Mouse (Mus musculus) layer of hippocampus, postnatal 25 days (tissue): Measurements from ENCODE around the gene Ccr10. TPM values are rescaled to one million over a fixed set of nuclear protein-coding genes. Genes with fewer than 3 reads are reported as not detected.
"Not testable (repeated sequence)": the region's sequence is repeated elsewhere in the genome, so short reads cannot be mapped to it uniquely, and the experiment has no call there.

Experiments
- DNase-seq, 2 experiments: peaks; one replicate each; pipeline ENCODE4 v3.0.0; 2022; ENCODE audit warnings: mixed read lengths in 2 of 2, low spot score in 1 of 2; ENCODE audit errors: extremely low spot score in 1 of 2
- microRNA-seq, 2 experiments: library from miRNA; unstranded; fragments of <30 nt; microRNA quantifications; one replicate each; pipeline ENCODE4 v1.2.0; 2021
- total RNA-seq, 2 experiments: library from RNA; stranded (reverse); gene quantifications; 2 replicates each; pipeline ENCODE4 v1.2.3; 2021

Ccr10 gene
- total RNA-seq, 2 experiments from 2014 or later: 0.21 to 0.25 TPM

- DNase-seq: no peak
Observed at GRCm38 (mm10) chr11:101131701-101132100, 43.5 kb downstream of the Ccr10 start.

- no peak for DNase-seq
Observed at GRCm38 (mm10) chr11:101131187-101131586, 44.1 kb downstream of the Ccr10 start.

- no peak for DNase-seq
Observed at GRCm38 (mm10) chr11:101130056-101130756, 45.0 kb downstream of the Ccr10 start.

GRCm38 (mm10) chr11:101128996-101129577, 46.2 kb downstream of the Ccr10 start:
- no peak for DNase-seq

GRCm38 (mm10) chr11:101127075-101127474, 48.2 kb downstream of the Ccr10 start:
- no peak for DNase-seq

GRCm38 (mm10) chr11:101125008-101125407, 50.2 kb downstream of the Ccr10 start:
- not testable (repeated sequence) for DNase-seq

GRCm38 (mm10) chr11:101124494-101124893, 50.7 kb downstream of the Ccr10 start:
- DNase-seq: not testable (repeated sequence)

Small RNAs within 50 kb of the gene (microRNA-seq; reads per million reads assigned to microRNA genes)
- 0 reads per million in 2 experiments for gene Gm27626

Other genes starting within 250 kb of the Ccr10 start
- gene Stat3, start 235.9 kb downstream of the Ccr10 start, total RNA-seq: 10 to 100 TPM; 32.9 to 34.4 TPM
- gene Cavin1, start 204.6 kb downstream of the Ccr10 start, total RNA-seq: 10 to 100 TPM; 14.2 to 15.8 TPM
- 100 to 1,000 TPM; 446 to 454 TPM for gene Atp6v0a1, start 166.0 kb downstream of the Ccr10 start, total RNA-seq
- 10 to 100 TPM in 1 of 2 experiments, 1 to 10 TPM in 1; 9.2 to 10.8 TPM for gene Naglu, start 105.4 kb downstream of the Ccr10 start, total RNA-seq
- under 1 TPM; 0.63 to 0.94 TPM for gene Hsd17b1, start 97.0 kb downstream of the Ccr10 start, total RNA-seq
- gene Coasy, start 92.9 kb downstream of the Ccr10 start, total RNA-seq: 10 to 100 TPM; 25.1 to 29.9 TPM
- 10 to 100 TPM; 45.1 to 45.6 TPM for gene Mlx, start 88.2 kb downstream of the Ccr10 start, total RNA-seq
- gene Psmc3ip, start 80.0 kb downstream of the Ccr10 start, total RNA-seq: 1 to 10 TPM; 3.3 to 4.4 TPM
- 10 to 100 TPM; 57.3 to 62.6 TPM for gene Retreg3, start 55.5 kb downstream of the Ccr10 start, total RNA-seq
- gene Tubg1, start 55.5 kb downstream of the Ccr10 start, total RNA-seq: 10 to 100 TPM; 44.4 to 52.3 TPM
- gene Tubg2, start 19.5 kb downstream of the Ccr10 start, total RNA-seq: 10 to 100 TPM; 44.9 to 47.8 TPM
- gene Cntnap1, start 4.9 kb downstream of the Ccr10 start, total RNA-seq: 100 to 1,000 TPM; 158 to 169 TPM
- 10 to 100 TPM; 13.2 to 14.3 TPM for gene Plekhh3, start 4.1 kb downstream of the Ccr10 start, total RNA-seq
- 10 to 100 TPM; 57.1 to 62.1 TPM for gene Ezh1, start 51.0 kb upstream of the Ccr10 start, total RNA-seq
- 10 to 100 TPM; 50.2 to 72.5 TPM for gene Ramp2, start 70.6 kb upstream of the Ccr10 start, total RNA-seq
- 10 to 100 TPM; 70.0 to 75.2 TPM for gene Vps25, start 78.3 kb upstream of the Ccr10 start, total RNA-seq
- gene Wnk4, start 85.1 kb upstream of the Ccr10 start, total RNA-seq: 1 to 10 TPM; 6.2 to 7.7 TPM
- under 1 TPM; 0.25 to 0.35 TPM for gene Cntd1, start 103.6 kb upstream of the Ccr10 start, total RNA-seq
- 100 to 1,000 TPM in 1 of 2 experiments, 10 to 100 TPM in 1; 87.2 to 117 TPM for gene Coa3, start 103.7 kb upstream of the Ccr10 start, total RNA-seq
- 100 to 1,000 TPM; 204 to 230 TPM for gene Becn1, start 126.8 kb upstream of the Ccr10 start, total RNA-seq
- gene Psme3, start 140.8 kb upstream of the Ccr10 start, total RNA-seq: 100 to 1,000 TPM; 119 to 126 TPM
- 1 to 10 TPM; 5.8 to 8.0 TPM for gene Aoc2, start 149.6 kb upstream of the Ccr10 start, total RNA-seq
- under 1 TPM; 0.86 to 0.99 TPM for gene Aoc3, start 155.2 kb upstream of the Ccr10 start, total RNA-seq
- gene G6pc, start 192.1 kb upstream of the Ccr10 start, total RNA-seq: not detected
- 10 to 100 TPM; 43.9 to 48.9 TPM for gene Aarsd1, start 242.2 kb upstream of the Ccr10 start, total RNA-seq
- 1 to 10 TPM; 4.5 to 6.5 TPM for gene Gm27029, start 249.4 kb upstream of the Ccr10 start, total RNA-seq
- gene Rundc1, start 249.6 kb upstream of the Ccr10 start, total RNA-seq: 10 to 100 TPM; 30.7 to 33.2 TPM
- gene Ptges3l, start 249.9 kb upstream of the Ccr10 start, total RNA-seq: 1 to 10 TPM; 1.3 to 1.4 TPM